Mouse (Mus musculus) kidney, embryonic 16.5 days (tissue): Measurements from ENCODE around the gene Gpr146. TPM values are rescaled to one million over a fixed set of nuclear protein-coding genes. Genes with fewer than 3 reads are reported as not detected.
A peak's percentile ranks its signal among the peaks of the same experiment; 100 is the strongest.
"Not testable (repeated sequence)": the region's sequence is repeated elsewhere in the genome, so short reads cannot be mapped to it uniquely, and the experiment has no call there.

Experiments
- ATAC-seq: fragments of 200-750 bp; cut with Nextera tagmentation; 2 replicates; pipeline ENCODE4 v1.8.0; 2017; ENCODE audit warnings: moderate TSS enrichment; ENCODE audit not compliant: low FRiP score, low TSS enrichment
- H3K27ac ChIP-seq: fragments of 300-500 bp; sonication (generic); 2 replicates; pipeline ENCODE4 v1.5.1; 2014; ENCODE audit warnings: low read length
- H3K27me3 ChIP-seq: fragments of 300-500 bp; sonication (generic); 2 replicates; pipeline ENCODE4 v1.6.1; 2014; ENCODE audit warnings: low read length, control low read depth, mixed read lengths; ENCODE audit not compliant: insufficient read depth
- H3K36me3 ChIP-seq: fragments of 300-500 bp; sonication (generic); 2 replicates; pipeline ENCODE4 v1.6.1; 2014; ENCODE audit warnings: low read length, control low read depth, mixed read lengths; ENCODE audit not compliant: insufficient read depth
- H3K4me1 ChIP-seq: fragments of 300-500 bp; sonication (generic); 2 replicates; pipeline ENCODE4 v1.6.1; 2014; ENCODE audit warnings: low read length, control low read depth, mixed read lengths; ENCODE audit not compliant: insufficient read depth
- H3K4me2 ChIP-seq: fragments of 300-500 bp; sonication (generic); replicated peaks from 2 replicates; pipeline ENCODE4 v1.6.1; 2014; ENCODE audit warnings: low read depth, low read length
- H3K4me3 ChIP-seq: fragments of 300-500 bp; sonication (generic); 2 replicates; pipeline ENCODE4 v1.5.1; 2014; ENCODE audit warnings: mild to moderate bottlenecking, low read length
- H3K9ac ChIP-seq: fragments of 300-500 bp; sonication (generic); replicated peaks from 2 replicates; pipeline ENCODE4 v1.6.1; 2014; ENCODE audit warnings: low read length
- H3K9me3 ChIP-seq: fragments of 300-500 bp; sonication (generic); 2 replicates; pipeline ENCODE4 v1.6.1; 2016; ENCODE audit warnings: low read length, control low read depth
- WGBS: fragments of 180-500 bp; shearing (Covaris S2); extraction: QIAGEN DNeasy Blood & Tissue Kit; methylation state at CpG from one replicate; pipeline ENCODE4 v1.1.7; 2014; 5-methylcytosine and 5-hydroxymethylcytosine counted together
- polyA plus RNA-seq: library from polyadenylated mRNA; unstranded; fragments of >200 nt; fragmentation: Nextera tagmentation; extraction: Ambion mirVana; gene quantifications from 2 replicates; pipeline ENCODE4 v1.2.1, GENCODE M21; 2015

Gene Gpr146
- 6.6 and 6.7 TPM in 2 replicates for polyA plus RNA-seq

DNA sequence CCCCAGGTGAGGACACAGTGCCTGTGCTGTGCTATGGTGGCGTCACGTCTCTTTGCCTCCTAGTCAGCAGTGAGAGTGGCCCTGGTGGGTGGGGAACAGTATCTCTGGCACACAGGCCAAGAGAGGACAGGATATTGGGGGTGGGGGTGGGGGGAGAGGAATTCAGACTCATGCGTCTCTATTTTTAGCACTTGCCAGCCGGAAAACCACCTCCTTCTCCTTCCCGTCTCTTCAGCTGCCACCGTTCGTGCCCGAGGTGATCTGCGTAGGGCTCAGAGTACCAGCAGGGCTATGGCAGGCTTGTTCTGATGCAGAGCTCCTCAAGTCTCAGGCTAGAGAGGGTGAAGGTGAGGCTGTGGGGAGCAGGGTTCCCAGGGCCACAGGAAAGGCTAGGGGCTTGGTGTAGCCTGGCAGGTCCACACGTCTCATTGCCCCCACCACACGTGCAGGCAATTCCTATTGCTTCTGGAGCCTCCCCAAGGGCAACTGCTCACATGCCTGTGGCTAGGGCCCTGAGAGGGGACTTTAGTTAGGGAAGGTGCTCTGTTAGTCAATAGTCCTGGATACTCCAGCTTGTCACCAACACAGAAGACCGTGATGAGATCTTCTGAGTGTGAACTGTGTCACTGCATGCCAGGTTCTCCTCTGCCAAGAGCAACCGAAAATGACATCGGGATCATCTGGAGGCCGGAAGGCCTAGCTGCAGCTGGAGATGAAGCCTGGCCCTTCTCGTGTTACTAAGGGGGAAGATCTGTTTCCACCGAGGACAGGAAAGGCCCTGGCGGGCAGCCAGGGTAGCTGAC is at the start of gene Gpr146:
Gpr146 (plus strand) TSS at position 230 of the 803 bp plus-strand sequence.
- H3K4me1 ChIP-seq, result peaks cover 66% of the 10 kb centered on the region

DNA sequence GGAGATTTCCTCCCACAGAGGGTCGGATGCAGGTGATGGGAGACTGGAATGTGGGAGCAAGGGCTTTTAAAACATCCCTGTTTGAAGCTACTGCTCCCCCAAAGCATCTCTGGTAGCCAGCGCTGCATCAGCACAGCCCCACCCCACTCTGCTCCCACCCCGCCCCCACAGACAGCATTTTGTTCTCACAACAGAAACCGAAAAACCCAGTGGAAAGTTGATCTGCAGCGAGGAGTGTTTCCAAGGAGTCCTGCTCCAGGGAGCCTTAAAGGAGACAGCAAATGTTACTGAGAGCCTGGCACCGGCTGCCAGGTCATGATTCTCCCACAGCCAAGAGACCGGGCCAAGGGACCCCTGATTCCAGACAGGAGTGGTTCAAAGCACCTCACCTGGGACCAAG is 46.7 kb upstream of the Gpr146 start:
- no peak overlapping the region for H3K4me2 ChIP-seq
- no peaks in the 10 kb centered on the region for H3K9me3 ChIP-seq
- H3K9ac ChIP-seq, result no peak overlapping the region
- peaks cover 7% of the 10 kb centered on the region for H3K27me3 ChIP-seq
- H3K4me3 ChIP-seq, result no peak overlapping the region
- WGBS, result 56% methylated on average over 7 of the region's 7 CpGs
- no peaks in the 10 kb centered on the region for H3K36me3 ChIP-seq
- H3K4me1 ChIP-seq, result peaks cover 16% of the 10 kb centered on the region
- H3K27ac ChIP-seq, result no peak overlapping the region
- ATAC-seq, result no peak

More for the DNA sequence above, at the start of gene Gpr146:
- Histone ChIP-seq H3K4me3 (no peak within 1 kb of the TSS), H3K36me3 (no peaks in the 10 kb centered on the region), H3K4me2 (peak within 1 kb of the TSS; percentile 22; the same call in 1 of the 2 replicates), H3K27ac (peak within 1 kb of the TSS; percentile 94), H3K9ac (peak within 1 kb of the TSS; percentile 0; the same call in 1 of the 2 replicates), H3K27me3 (no peaks in the 10 kb centered on the region), H3K9me3 (no peaks in the 10 kb centered on the region)
- 40% methylated on average over 18 of the region's 18 CpGs for WGBS
- no peak for ATAC-seq

DNA sequence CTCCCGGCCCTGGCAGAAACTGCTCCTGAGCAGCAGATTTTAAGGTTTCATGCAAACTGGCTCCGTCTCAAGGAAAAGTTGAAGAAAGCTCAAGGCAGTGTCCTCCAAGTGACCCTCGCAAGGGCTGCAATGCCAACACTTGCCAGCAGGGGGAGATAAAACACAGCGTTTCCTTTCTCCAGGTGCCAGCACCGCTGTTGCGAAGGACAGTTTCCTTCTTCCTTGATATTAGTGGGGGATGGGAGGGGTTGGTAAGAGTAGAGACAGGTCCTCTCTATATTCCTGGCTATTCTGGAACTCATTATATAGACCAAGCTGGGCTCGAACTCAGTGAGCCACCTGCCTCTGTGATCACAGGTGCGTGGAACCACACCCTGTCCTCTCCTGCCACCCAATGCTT is 45.8 kb upstream of the Gpr146 start:
- Histone ChIP-seq H3K9me3 (no peaks in the 10 kb centered on the region), H3K4me1 (peaks cover 16% of the 10 kb centered on the region), H3K4me2 (no peak overlapping the region), H3K27ac (no peak overlapping the region), H3K36me3 (no peaks in the 10 kb centered on the region), H3K9ac (no peak overlapping the region), H3K4me3 (no peak overlapping the region), H3K27me3 (no peaks in the 10 kb centered on the region)
- 0 out of 2 replicates have a peak, but pooled peaks have one; percentile 16 for ATAC-seq
- WGBS, result 18% methylated on average over 8 of the region's 8 CpGs

DNA sequence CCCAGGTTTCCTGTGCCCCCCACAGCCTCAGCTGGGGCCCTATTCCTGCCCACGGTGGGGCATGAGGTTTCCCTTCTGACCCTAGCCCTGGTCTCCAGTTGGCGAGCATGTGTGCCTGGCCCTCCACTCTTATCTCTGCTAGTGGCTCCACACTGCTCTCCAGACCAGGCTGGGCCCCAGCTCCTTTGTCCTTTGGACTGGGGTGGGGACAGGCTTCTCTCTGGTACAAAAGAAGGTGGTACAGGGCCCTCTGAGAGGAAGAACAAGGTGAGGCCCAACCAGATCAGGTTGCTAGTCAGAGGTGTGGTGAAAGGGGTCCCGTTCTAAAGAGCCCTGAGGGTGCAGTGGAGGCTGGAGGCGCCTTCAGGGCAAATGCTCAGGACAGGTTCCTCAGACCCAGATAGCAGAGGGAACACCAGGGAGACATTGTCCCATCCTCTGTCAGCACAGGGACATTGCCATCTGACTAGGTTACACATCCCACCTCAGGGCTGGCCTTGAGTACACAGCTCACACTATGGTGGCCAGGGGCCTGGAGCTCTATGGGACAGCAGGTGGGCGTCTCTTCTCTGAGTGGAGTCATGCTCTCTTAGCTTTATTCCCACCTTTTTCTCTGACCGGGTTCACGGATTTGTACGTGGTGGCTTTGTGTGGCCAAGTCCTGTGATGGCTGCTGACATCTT is 44.8 kb upstream of the Gpr146 start:
- H3K9ac ChIP-seq, result no peak overlapping the region
- no peaks in the 10 kb centered on the region for H3K9me3 ChIP-seq
- H3K4me3 ChIP-seq, result no peak overlapping the region

DNA sequence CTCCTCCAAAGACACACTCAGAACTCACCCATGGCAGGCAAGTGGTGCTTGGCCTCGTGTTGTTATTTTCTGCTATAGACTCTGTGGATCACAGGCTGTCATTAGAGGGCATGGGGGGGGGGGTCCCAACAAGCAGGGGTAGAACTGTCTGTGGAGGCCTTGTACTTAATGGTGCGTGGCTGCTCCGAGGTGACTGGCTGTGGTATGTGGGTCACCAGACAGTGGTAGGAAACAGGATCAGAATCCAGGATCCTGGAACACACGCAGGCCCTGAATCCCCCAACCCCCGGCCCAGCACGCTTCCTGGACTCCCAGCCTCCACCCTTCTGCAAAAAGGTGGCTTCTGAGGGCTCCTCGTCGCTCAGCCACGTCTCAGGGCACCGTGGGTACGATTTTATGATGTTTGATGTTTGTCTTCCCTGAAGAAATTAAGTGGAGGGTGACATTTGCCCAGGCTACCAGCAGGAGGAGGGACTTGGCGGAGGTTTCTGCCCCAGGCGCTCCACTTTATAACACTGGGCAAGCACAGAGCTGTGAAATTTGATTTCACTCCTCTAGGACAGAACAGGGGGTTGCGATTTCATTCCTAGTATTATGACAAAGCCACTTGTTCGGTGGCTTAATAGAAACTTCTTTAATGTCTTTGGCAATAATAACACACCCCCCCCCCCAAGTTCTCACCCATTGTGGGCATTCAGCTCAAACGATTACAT is 44.0 kb upstream of the Gpr146 start:
- Histone ChIP-seq H3K27me3 (no peaks in the 10 kb centered on the region), H3K9ac (no peak overlapping the region), H3K36me3 (peaks cover 10% of the 10 kb centered on the region), H3K4me3 (no peak overlapping the region), H3K9me3 (no peaks in the 10 kb centered on the region), H3K27ac (no peak overlapping the region; the same call in 1 of the 2 replicates), H3K4me1 (peaks cover 20% of the 10 kb centered on the region), H3K4me2 (no peak overlapping the region)
- 30% methylated on average over 16 of the region's 16 CpGs for WGBS
- no peak; the same call in 1 of the 2 replicates for ATAC-seq

More for the DNA sequence above, 44.8 kb upstream of the Gpr146 start:
- Histone ChIP-seq H3K27me3 (no peaks in the 10 kb centered on the region), H3K27ac (no peak overlapping the region), H3K4me1 (peaks cover 16% of the 10 kb centered on the region), H3K36me3 (peaks cover 3% of the 10 kb centered on the region), H3K4me2 (no peak overlapping the region)
- WGBS, result 74% methylated on average over 8 of the region's 8 CpGs
- ATAC-seq, result 0 out of 2 replicates have a peak, but pooled peaks have one; percentile 34

DNA sequence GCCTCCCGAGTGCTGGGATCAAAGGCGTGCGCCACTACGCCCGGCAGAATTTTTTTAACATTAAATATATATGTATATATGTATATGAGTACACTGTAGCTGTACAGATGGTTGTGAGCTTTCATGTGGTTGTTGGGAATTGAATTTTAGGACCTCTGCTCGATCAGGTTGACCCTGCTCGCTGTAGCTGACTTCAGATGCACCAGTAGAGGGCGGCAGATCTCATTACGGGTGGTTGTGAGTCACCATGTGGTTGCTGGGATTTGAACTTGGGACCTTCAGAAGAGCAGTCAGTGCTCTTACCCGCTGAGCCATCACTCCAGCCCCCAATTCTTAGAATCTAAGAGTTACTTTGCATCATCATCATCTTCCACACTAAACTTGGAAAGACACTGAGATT is 43.1 kb upstream of the Gpr146 start:
- not testable (repeated sequence) for H3K4me3 ChIP-seq, H3K4me2 ChIP-seq, H3K27me3 ChIP-seq, H3K9ac ChIP-seq, H3K27ac ChIP-seq, ATAC-seq, H3K9me3 ChIP-seq
- WGBS, result 89% methylated on average over 10 of the region's 10 CpGs
- peaks cover 27% of the 10 kb centered on the region for H3K4me1 ChIP-seq
- peaks cover 20% of the 10 kb centered on the region for H3K36me3 ChIP-seq

DNA sequence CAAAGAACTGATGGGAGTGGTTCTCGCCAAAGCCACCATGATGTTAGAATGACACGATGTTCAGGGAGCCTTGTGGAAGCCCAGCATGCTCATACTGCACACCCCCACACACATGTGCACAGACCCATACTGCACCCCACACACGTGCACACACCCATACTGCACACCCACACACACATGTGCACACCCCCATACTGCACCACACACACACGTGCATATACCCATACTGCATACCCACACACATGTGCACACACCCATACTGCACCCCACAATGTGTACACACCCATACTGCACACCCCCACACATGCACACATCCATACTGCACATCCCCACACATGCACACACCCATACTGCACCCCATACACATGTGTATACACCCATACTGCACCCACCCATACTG is 41.9 kb upstream of the Gpr146 start:
- no peak for ATAC-seq
- Histone ChIP-seq H3K9me3 (no peaks in the 10 kb centered on the region), H3K27me3 (no peaks in the 10 kb centered on the region), H3K27ac (no peak overlapping the region), H3K4me1 (peaks cover 30% of the 10 kb centered on the region), H3K36me3 (peaks cover 25% of the 10 kb centered on the region), H3K4me2 (no peak overlapping the region), H3K4me3 (no peak overlapping the region), H3K9ac (no peak overlapping the region)
- WGBS, result 94% methylated on average over 4 of the region's 4 CpGs

DNA sequence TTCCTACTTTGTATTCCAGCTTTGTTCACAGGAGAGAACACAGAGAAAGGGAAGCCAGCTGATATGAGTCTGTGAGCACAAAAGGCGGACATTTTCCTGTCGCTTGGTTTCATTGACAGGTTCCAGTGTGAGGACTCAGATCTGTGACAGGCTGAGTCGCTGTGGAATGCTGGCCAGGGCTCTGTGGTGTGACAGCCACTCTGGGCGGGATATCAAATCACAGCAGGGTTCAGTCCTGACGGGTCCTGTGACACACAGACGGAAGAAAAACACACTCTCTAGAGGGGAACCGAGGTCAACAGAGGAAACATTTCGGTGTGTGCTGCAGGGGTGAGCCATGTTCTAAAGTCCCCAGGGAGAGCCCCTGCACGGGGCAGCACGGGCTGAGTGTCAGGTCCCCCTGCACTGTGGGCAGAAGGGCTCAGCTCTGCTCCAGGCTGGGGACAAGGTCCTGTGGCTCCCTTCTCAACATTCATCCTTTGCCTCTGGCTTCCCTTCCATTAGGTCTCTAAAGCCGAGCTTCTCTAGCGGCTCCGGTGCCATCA is 39.6 kb upstream of the Gpr146 start:
- Histone ChIP-seq H3K9ac (no peak overlapping the region), H3K9me3 (no peaks in the 10 kb centered on the region), H3K27ac (0 out of 2 replicates have a peak overlapping the region, but pooled peaks have one; percentile 10), H3K27me3 (no peaks in the 10 kb centered on the region), H3K36me3 (peaks cover 40% of the 10 kb centered on the region), H3K4me1 (peaks cover 22% of the 10 kb centered on the region), H3K4me2 (no peak overlapping the region), H3K4me3 (no peak overlapping the region)
- 0 out of 2 replicates have a peak, but pooled peaks have one; percentile 20 for ATAC-seq
- 52% methylated on average over 13 of the region's 13 CpGs for WGBS

DNA sequence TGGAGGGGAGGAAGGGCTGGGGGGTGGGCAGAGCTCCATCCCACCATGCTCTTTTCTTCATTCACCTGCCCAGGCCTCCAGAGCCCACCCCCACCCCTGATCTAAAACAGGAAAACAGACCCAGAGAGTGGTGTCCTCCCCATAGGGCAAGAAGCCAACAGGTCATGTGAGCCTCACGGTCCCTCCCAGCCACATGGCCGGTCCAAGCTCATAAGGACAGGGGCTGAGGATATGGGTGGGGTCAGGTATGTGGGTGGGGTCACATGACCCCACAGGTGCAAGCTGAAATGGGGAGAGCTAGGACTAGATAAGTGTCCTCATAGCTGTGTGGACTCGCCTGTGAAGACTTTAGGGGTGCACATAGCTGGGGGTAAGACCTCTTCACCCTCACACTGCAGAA is 39.1 kb upstream of the Gpr146 start:
- Histone ChIP-seq H3K9me3 (no peaks in the 10 kb centered on the region), H3K27ac (no peak overlapping the region), H3K4me2 (no peak overlapping the region), H3K36me3 (peaks cover 40% of the 10 kb centered on the region), H3K9ac (no peak overlapping the region), H3K4me3 (no peak overlapping the region), H3K27me3 (no peaks in the 10 kb centered on the region), H3K4me1 (peaks cover 22% of the 10 kb centered on the region)
- 52% methylated on average over 3 of the region's 3 CpGs for WGBS
- no peak for ATAC-seq
